Mouse (Mus musculus) adipocyte (in vitro differentiated cells): ENCODE measurements around the gene Sh3bgrl2.
"Not testable (repeated sequence)": the region's sequence is repeated elsewhere in the genome, so short reads cannot be mapped to it uniquely, and the experiment has no call there.

Experiments used
- DNase-seq: peaks from one replicate; pipeline ENCODE4 v3.0.0-alpha.2; 2016; ENCODE audit warnings: low spot score

Sh3bgrl2 gene

GRCm38 (mm10) chr9:83547830-83548689 is at the start of gene Sh3bgrl2:
Gene Sh3bgrl2 (plus strand): TSS chr9:83548327.
- no peak for DNase-seq

DNA sequence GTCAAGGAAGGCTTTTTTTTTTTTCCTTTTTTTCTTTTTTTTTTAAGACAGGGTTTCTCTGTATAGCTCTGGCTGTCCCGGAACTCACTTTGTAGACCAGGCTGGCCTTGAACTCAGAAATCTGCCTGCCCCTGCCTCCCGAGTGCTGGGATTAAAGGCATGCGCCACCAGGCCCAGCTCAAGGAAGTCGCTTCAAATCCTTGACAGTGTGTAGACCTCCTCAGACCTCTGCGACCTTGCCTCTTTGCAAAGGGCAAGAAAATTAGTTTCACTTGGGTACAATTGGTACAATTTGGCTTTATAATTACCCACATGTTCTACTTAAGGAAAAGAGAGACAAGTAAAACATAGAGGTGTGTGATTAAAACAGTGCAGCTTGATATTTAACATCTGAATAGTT is 29.0 kb upstream of the Sh3bgrl2 start:
- DNase-seq: not testable (repeated sequence)

- no peak for DNase-seq
Observed at GRCm38 (mm10) chr9:83519510-83520155, 28.5 kb upstream of the Sh3bgrl2 start.

DNA sequence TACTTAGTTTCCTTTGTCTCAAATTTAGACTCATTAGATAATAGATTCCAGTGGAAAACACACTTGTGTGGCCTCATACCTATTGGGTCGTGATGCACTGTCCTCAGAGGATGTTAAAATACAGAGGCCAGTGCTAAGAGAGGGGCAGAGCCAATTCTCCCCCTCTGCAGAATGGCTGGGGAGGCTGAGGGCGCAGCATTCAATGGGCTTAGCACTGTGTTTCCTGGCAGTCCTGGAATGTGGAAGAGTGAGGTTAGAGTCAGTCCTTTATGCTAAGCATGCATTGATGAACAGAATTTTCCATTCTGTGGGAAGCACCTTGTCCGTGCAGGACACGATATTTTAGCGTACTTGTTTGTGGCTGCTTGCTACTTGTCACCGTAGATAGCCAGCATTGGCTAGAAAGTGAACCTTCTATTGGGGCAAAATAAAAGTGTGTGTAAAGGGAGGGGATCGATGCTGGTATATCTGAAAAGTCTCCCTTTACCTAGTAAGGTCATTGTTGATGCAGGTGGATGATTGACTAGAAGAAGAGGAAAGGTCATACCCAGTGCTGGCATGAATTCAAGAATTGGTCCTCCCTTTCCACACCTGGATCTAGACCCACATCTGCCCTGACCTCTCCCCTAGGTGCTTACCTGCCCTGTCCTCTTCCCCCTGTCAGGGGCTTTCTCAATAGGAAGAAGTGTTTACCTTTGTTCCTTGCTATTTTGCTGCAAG is 20.6 kb upstream of the Sh3bgrl2 start:
- DNase-seq: no peak

- DNase-seq: no peak
Observed at GRCm38 (mm10) chr9:83533044-83533769, 14.9 kb upstream of the Sh3bgrl2 start.

GRCm38 (mm10) chr9:83536959-83537358 is 11.2 kb upstream of the Sh3bgrl2 start:
- no peak for DNase-seq

DNA sequence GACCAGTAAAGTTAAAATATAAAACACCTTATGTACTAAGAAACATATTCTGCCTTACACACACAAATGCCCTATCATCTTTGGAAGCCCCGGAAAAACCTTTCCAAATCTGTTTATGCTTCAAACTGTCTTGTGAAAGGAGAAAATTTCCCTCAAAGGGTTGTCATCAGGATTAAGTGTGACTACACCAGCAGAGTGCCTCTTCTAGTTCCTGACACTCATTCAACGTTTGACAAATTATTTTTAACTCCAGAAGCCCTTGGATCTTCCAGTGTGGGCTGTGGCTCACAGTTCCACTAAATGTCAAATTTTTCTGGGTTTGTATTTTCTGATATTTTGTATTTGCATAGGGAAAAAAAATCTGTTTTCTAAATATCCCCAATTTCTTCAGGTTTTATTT is 10.6 kb upstream of the Sh3bgrl2 start:
- DNase-seq: no peak

DNA sequence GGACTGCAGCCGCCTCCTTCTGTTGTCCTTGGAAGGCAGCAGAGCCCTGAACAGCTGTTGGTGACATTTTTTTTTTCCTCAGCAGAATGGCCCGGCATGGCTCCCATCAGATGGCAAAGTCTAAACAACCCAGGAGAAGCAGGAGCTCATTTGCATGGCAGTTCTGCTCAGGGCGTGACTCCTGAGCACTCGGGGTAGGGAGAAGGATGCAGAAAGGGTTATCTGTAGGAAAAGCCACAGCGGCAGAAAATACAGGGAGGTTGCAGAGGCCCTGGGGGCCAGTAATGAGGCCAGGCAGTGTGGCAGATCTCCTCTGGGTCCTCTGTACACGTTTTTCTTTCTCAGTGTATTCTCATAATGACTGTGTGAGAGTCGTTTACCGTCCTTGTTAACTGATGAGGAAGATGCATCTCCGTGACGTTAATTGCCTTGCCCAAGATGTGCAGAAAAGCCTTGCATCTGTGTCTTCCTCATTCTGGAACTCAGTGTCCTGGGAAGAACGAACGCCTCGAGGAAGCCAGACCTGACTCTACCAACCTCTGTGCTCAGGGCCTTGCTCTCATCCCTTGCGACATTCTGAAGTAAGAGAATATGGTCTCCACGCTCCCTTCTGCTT is 10.1 kb upstream of the Sh3bgrl2 start:
- no peak for DNase-seq

GRCm38 (mm10) chr9:83539809-83540491 is 8.2 kb upstream of the Sh3bgrl2 start:
- no peak for DNase-seq

DNA sequence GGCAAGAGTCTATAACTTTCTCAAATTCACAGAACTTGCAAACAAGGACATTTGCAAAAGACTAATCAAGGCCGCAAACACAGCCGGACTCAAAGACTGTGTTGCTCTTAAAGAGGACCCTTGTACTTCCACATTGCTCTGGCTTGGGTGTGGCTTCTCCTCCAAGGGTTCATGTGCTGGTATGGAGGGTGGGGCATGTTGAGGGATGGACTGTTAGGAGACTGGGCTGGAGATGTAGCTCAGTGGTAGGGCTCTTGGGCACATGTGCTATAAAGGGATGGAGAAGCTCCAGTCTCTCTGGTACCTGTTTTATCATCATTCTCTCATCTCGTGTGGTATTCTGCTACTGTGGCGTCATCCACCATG is 7.7 kb upstream of the Sh3bgrl2 start:
- no peak for DNase-seq

- DNase-seq: no peak
Observed at GRCm38 (mm10) chr9:83540975-83541374, 7.2 kb upstream of the Sh3bgrl2 start.

GRCm38 (mm10) chr9:83545240-83545639 is 2.9 kb upstream of the Sh3bgrl2 start:
- DNase-seq: no peak

DNA sequence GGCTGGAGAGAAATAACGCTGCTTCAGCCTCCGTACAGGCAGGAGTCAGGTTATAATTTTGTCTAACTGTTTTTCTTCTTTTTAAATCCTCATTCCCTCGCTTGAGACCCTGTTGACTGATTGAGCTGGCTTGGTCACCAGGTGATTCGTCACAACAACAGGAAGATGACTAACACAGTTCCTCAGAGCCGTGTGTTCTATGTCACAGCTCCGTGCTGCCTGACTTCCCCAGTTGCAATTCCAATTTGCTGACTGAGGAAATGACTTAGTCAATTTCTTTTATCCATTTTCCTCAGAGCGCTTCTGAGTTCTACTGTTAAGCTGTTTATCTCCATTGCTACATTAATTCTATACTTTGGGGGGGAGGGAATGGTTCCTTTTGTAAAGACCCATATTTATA is 1.8 kb upstream of the Sh3bgrl2 start:
- DNase-seq: no peak

DNA sequence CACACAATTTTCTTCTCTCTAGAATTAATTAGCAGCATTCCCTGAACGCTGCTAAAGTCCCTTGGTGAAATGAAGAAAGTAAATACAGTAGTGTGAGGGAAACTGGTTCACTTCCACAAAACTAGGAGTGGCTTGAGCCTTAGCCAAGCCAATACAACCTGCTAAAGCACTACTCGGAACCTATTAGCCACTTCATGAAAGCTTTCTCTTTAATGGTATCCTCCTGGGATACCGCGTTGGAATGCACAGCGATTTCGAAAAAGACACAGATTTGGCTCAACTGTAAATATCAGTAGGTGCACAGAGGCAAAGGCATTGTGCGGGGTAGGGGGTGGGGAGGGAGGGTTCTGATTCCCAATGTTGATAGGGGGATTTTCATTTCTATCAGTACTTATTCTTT is 898 bp upstream of the Sh3bgrl2 start:
- no peak for DNase-seq

GRCm38 (mm10) chr9:83549866-83550265 is 1.7 kb downstream of the Sh3bgrl2 start:
- no peak for DNase-seq

DNA sequence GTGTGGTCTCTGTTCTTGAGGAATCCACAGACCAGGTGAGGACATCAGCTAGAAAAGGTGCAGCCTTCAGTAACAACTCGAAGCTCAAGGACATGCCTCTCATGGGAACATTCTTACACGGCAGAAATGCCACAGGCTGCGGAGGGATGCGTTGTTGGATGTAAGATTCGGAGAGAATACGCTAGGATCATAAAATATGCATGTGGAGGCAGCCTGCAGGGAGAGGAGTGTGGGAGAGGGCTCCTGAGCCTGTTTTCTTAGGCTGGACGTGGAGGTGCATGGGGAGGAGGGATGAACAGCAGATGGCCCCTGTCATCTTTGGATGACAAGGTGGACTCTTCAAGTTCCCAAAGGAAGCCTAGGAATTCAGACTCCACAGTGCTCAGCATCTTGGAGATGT is 3.0 kb downstream of the Sh3bgrl2 start:
- no peak for DNase-seq

- DNase-seq: no peak
Observed at GRCm38 (mm10) chr9:83551632-83552031, 3.5 kb downstream of the Sh3bgrl2 start.

DNA sequence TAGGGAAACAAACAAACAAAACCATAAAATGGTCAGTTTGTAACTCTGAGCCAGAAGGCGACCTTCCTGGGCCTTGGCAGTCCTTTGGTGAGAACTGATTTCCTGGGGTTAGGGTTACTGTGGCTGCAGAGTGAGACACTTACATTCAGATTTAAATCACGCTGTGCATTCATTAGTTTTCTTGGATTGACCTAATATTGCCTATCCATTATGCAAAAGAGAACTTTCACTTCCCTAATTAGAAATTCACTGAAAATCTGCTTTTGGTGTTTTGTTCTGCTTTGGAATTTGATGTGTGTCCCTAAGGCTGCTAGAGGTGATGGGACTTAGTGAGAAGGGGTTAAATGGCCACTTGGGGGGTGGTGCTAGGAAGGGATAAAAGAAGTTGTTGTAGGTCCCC is 7.5 kb downstream of the Sh3bgrl2 start:
- DNase-seq: no peak

- no peak for DNase-seq
Observed at GRCm38 (mm10) chr9:83556236-83556635, 8.1 kb downstream of the Sh3bgrl2 start.

DNA sequence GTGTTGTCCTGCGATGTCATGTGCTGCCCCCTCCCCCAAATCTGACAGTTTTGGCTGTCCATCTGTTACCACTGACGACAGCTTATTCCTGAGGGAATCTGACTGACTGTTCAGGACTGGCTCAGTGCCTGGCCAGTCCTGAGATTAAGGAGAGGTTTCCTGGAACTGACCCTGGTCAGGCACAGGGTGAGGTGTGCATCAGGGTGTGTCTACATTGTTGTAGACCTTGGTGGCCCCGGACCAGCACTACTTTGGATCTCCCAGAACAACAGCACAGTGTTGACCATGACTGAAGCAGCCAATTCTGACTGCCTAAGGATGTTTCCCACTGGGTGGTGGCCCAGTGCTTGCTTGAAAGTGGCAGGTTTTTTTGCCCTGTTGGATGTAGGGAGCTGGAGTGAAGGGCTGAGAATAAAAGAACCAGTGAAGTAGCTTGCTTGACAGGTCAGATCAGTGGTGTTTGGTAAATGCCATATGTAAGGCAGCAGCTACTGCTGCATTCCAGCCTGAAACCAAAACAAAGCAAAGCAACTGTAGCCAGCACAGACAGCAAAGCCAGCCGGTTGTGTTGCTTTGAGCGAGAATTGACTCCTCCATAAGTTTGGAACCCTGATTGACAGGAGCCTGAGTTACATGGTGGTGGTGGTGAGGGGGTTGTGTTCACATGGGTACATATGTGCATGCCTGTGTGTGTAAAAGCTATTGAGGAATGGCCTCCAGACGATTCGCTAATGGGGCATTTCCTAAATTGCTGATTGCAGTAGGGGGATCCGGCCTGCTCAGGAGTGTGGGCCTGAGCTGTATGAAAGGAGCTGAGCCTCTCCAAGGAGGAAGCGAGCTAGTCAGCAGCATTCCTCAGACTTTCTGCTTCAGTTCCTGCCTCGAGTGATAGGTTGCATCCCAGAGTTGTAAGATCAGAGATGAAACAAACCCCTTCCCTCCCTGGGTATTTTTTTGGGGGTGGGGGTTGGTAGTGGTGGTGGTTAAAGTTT is 8.9 kb downstream of the Sh3bgrl2 start:
- no peak for DNase-seq
